Mouse (Mus musculus): ENCODE measurements around the gene 4930544D05Rik. TPM values are rescaled to one million over a fixed set of nuclear protein-coding genes. Genes with fewer than 3 reads are reported as not detected.

The 4930544D05Rik gene
- polyA plus RNA-seq, 1 experiment: not detected

DNA sequence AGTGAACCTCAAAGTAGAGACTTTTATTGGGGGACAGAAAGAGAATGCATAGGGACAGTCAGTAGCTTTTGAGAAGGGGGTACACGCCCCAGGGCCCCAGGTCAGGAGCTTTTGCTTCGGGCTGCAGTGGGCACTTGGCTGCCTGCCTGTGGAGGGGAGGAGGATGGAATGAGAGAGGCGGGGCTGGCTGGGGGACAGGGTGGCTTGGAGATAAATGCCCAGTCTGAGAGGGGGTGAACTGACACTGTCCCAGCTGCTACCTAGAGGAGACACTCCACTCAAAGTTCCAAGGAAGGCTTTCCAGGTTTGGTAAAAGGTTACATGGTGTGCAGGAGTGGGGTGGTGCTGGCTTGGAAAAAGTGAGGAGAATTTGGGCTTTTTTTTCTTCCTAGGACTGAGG is 41.3 kb downstream of the 4930544D05Rik start, which contains the start of gene Eno3:
TSS of gene Eno3 (plus strand) at position 239 of the 400 bp plus-strand sequence.
- TF ChIP-seq TAL1 (IDR thresholded peaks at IDR 0.05; ENCODE audit: low read length) (no peak), GATA1 (IDR thresholded peaks at IDR 0.05; ENCODE audit: low read length) (no peak)
- Histone ChIP-seq H3K4me3 (replicated peaks) (peak within 1 kb of the TSS; percentile 79), H3K9me3 (ENCODE audit: control insufficient read depth, low read length) (no peaks in the 10 kb centered on the region), H3K4me1 (ENCODE audit: control insufficient read depth) (peaks cover 48% of the 10 kb centered on the region), H3K27me3 (ENCODE audit: control insufficient read depth) (peaks cover 16% of the 10 kb centered on the region), H3K36me3 (ENCODE audit: control insufficient read depth) (peaks cover 27% of the 10 kb centered on the region)

DNA sequence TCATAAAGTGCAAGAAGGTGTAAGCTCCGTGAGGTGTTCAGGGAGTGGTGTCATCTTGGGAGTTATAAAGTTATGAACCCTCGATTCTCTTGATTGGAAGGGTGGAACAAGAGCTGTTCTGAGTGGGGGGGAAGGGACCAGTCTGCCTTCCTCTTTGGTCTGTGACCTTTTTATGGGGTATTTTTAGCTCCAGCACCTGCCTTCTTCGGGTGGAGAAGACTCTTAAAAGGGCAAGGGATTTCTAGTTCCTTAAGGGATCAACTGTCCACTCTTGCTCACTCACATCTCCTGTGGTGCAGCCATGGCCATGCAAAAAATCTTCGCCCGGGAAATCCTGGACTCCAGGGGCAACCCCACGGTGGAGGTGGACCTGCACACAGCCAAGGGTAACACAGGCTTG is 41.9 kb downstream of the 4930544D05Rik start:
- Histone ChIP-seq H3K9me3 (ENCODE audit: control insufficient read depth, low read length) (no peaks in the 10 kb centered on the region), H3K36me3 (ENCODE audit: control insufficient read depth) (peaks cover 27% of the 10 kb centered on the region), H3K27me3 (ENCODE audit: control insufficient read depth) (peaks cover 16% of the 10 kb centered on the region), H3K4me3 (replicated peaks) (no peak overlapping the region), H3K4me1 (ENCODE audit: control insufficient read depth) (peaks cover 42% of the 10 kb centered on the region)
- TF ChIP-seq TAL1 (IDR thresholded peaks at IDR 0.05; ENCODE audit: low read length): no peak
- no peak for TF ChIP-seq GATA1 (IDR thresholded peaks at IDR 0.05; ENCODE audit: low read length)

DNA sequence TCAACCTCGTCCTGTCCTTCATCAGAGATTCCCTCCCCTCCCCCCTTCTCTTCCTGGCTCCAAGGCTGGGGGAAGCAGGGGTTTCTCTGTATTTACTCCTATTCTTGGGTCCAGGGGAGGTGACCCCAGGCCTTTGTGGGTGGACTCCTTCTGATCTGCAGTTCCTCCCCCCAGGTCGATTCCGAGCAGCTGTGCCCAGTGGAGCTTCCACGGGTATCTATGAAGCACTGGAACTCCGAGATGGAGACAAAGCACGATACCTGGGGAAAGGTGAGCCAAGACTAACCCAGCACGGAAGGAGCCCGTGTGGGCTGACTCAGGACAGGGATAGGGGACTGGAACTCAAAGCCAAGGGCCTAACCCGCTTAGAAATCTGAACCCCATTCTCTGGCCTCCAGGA is 42.3 kb downstream of the 4930544D05Rik start:
- H3K4me3 ChIP-seq (replicated peaks): no peak overlapping the region
- H3K36me3 ChIP-seq (ENCODE audit: control insufficient read depth): peaks cover 27% of the 10 kb centered on the region
- peaks cover 16% of the 10 kb centered on the region for H3K27me3 ChIP-seq (ENCODE audit: control insufficient read depth)
- peaks cover 38% of the 10 kb centered on the region for H3K4me1 ChIP-seq (ENCODE audit: control insufficient read depth)
- no peaks in the 10 kb centered on the region for H3K9me3 ChIP-seq (ENCODE audit: control insufficient read depth, low read length)
- no peak for TF ChIP-seq TAL1 (IDR thresholded peaks at IDR 0.05; ENCODE audit: low read length)
- TF ChIP-seq GATA1 (IDR thresholded peaks at IDR 0.05; ENCODE audit: low read length): no peak

DNA sequence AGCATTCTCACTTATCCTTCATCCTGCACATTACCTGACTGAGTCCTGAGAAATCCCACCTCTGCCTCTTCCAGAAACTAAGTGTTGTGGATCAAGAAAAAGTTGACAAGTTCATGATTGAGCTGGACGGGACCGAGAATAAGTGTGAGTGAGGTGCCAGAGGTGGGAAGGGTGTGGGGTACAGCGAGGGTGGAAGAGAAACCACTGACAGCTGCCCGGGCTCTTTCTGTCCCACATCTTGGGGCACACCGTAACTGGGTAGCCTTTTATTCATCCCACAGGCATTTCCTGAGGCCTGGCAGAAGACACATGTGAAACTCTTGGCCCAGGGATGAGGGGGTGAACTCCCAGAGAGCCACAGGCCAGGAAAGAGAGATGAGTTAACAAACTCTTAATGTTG is 42.9 kb downstream of the 4930544D05Rik start:
- Histone ChIP-seq H3K4me1 (ENCODE audit: control insufficient read depth) (peaks cover 32% of the 10 kb centered on the region), H3K36me3 (ENCODE audit: control insufficient read depth) (peaks cover 30% of the 10 kb centered on the region), H3K9me3 (ENCODE audit: control insufficient read depth, low read length) (no peaks in the 10 kb centered on the region), H3K27me3 (ENCODE audit: control insufficient read depth) (peaks cover 16% of the 10 kb centered on the region), H3K4me3 (replicated peaks) (no peak overlapping the region)
- TF ChIP-seq GATA1 (IDR thresholded peaks at IDR 0.05; ENCODE audit: low read length) (no peak), TAL1 (IDR thresholded peaks at IDR 0.05; ENCODE audit: low read length) (no peak)

DNA sequence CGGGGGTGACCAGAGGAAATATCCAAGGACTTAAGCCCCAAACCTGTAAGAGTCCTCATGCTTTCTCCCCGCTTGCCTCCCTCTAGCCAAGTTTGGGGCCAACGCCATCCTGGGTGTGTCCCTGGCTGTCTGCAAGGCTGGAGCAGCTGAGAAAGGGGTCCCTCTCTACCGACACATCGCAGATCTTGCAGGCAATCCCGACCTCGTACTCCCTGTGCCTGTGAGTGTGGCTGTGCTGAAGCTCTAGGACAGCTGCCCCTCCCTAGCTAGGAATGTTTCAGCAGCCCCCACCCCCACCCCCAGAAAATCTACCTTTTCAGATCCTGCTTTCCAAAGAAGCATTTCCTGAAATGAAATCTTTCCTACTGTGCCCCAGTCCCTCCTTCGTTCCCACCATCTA is 43.3 kb downstream of the 4930544D05Rik start:
- peaks cover 16% of the 10 kb centered on the region for H3K27me3 ChIP-seq (ENCODE audit: control insufficient read depth)
- H3K4me1 ChIP-seq (ENCODE audit: control insufficient read depth): peaks cover 30% of the 10 kb centered on the region
- peaks cover 34% of the 10 kb centered on the region for H3K36me3 ChIP-seq (ENCODE audit: control insufficient read depth)
- TF ChIP-seq TAL1 (IDR thresholded peaks at IDR 0.05; ENCODE audit: low read length) (no peak), GATA1 (IDR thresholded peaks at IDR 0.05; ENCODE audit: low read length) (no peak)
- no peak overlapping the region for H3K4me3 ChIP-seq (replicated peaks)
- no peaks in the 10 kb centered on the region for H3K9me3 ChIP-seq (ENCODE audit: control insufficient read depth, low read length)

DNA sequence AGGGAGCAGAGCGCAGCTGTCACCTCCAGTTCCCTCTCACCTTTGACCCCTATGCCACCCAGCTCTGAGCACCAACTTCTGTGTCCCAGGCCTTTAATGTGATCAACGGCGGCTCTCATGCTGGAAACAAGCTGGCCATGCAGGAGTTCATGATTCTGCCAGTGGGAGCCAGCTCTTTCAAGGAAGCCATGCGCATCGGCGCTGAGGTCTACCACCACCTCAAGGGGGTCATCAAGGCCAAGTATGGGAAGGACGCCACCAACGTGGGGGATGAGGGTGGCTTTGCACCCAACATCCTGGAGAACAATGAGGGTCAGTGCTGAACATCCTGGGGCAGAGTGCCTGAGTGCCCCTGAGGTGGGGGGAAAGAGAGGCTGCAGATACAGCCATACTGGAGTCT is 44.9 kb downstream of the 4930544D05Rik start:
- Histone ChIP-seq H3K4me3 (replicated peaks) (no peak overlapping the region), H3K36me3 (ENCODE audit: control insufficient read depth) (peaks cover 50% of the 10 kb centered on the region), H3K4me1 (ENCODE audit: control insufficient read depth) (peaks cover 22% of the 10 kb centered on the region), H3K27me3 (ENCODE audit: control insufficient read depth) (peaks cover 15% of the 10 kb centered on the region), H3K9me3 (ENCODE audit: control insufficient read depth, low read length) (no peaks in the 10 kb centered on the region)
- TF ChIP-seq GATA1 (IDR thresholded peaks at IDR 0.05; ENCODE audit: low read length) (no peak), TAL1 (IDR thresholded peaks at IDR 0.05; ENCODE audit: low read length) (no peak)

DNA sequence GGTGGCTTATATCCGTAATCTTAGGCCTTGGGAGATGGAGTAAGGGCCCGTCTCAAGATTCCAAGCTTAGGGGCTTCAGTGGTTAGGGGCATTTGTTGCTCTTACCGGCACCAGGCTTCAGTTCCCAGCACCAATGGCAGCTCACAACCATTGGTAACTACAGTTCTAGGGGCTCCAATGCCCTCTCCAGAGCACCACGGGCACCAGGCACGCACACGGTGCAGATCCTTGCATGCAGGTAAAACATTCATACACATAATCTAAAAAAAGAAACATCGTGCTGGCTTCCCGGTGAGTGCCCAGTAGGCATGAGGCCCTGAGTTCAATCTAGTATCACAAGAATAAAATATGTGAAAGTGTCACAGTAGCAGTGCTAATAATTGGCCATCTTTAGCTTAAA is 47.5 kb downstream of the 4930544D05Rik start:
- Histone ChIP-seq H3K36me3 (ENCODE audit: control insufficient read depth) (peaks cover 67% of the 10 kb centered on the region), H3K4me1 (ENCODE audit: control insufficient read depth) (peaks cover 23% of the 10 kb centered on the region), H3K4me3 (replicated peaks) (no peak overlapping the region), H3K9me3 (ENCODE audit: control insufficient read depth, low read length) (no peaks in the 10 kb centered on the region), H3K27me3 (ENCODE audit: control insufficient read depth) (no peaks in the 10 kb centered on the region)
- no peak for TF ChIP-seq TAL1 (IDR thresholded peaks at IDR 0.05; ENCODE audit: low read length)
- no peak for TF ChIP-seq GATA1 (IDR thresholded peaks at IDR 0.05; ENCODE audit: low read length)

DNA sequence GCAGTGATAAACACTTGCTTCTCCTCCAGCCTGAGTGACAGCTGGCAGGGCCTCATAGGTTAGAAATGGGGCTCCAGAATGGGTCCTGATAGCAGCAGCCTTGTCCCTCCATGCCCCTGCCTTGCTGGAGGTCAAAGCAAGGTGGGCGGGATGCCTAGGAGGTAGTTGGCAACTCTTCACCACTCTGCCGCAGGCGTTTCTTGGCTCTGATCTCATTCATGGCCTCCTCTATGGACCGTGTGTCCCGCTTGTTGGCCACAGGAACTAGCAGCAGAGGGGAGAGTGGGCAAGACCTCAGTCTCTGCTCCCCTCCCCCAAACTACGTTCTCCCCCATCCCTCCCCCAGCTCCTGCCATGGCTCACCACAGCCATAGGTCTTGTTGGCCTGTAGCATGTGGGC is 48.3 kb downstream of the 4930544D05Rik start:
- Histone ChIP-seq H3K4me3 (replicated peaks) (no peak overlapping the region), H3K9me3 (ENCODE audit: control insufficient read depth, low read length) (no peaks in the 10 kb centered on the region), H3K4me1 (ENCODE audit: control insufficient read depth) (peaks cover 27% of the 10 kb centered on the region), H3K36me3 (ENCODE audit: control insufficient read depth) (peaks cover 67% of the 10 kb centered on the region), H3K27me3 (ENCODE audit: control insufficient read depth) (no peaks in the 10 kb centered on the region)
- no peak for TF ChIP-seq TAL1 (IDR thresholded peaks at IDR 0.05; ENCODE audit: low read length)
- no peak for TF ChIP-seq GATA1 (IDR thresholded peaks at IDR 0.05; ENCODE audit: low read length)

DNA sequence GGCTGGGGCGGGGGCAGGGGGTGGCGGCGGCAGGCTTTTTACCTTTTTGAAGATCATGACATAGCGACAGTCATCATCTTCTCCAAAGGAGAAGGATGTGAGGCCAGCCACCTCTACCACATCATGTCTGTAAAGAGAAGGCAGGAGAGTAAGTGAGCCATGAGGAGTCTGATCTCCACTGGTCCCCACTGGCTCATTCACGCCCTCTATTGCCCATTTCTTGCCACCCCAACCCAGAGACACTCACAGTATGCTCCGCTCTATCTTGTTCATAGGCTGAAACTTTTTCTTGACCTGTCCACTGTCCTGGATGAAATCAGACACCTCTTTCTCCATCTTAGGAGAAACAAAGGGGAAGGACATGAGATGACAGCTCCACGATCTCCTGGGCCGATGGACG is 49.1 kb downstream of the 4930544D05Rik start:
- no peak overlapping the region for H3K4me3 ChIP-seq (replicated peaks)
- peaks cover 67% of the 10 kb centered on the region for H3K36me3 ChIP-seq (ENCODE audit: control insufficient read depth)
- TF ChIP-seq TAL1 (IDR thresholded peaks at IDR 0.05; ENCODE audit: low read length): no peak
- TF ChIP-seq GATA1 (IDR thresholded peaks at IDR 0.05; ENCODE audit: low read length): no peak
- H3K27me3 ChIP-seq (ENCODE audit: control insufficient read depth): no peaks in the 10 kb centered on the region
- H3K4me1 ChIP-seq (ENCODE audit: control insufficient read depth): peaks cover 34% of the 10 kb centered on the region
- H3K9me3 ChIP-seq (ENCODE audit: control insufficient read depth, low read length): no peaks in the 10 kb centered on the region

Other genes starting within 250 kb of the 4930544D05Rik start
- gene Pelp1, start 205.8 kb upstream of the 4930544D05Rik start, polyA plus RNA-seq (2012): 2.9 and 3.5 TPM in 2 replicates
- 7.9 and 11.5 TPM in 2 replicates for gene Arrb2, start 183.2 kb upstream of the 4930544D05Rik start, polyA plus RNA-seq (2012)
- 1.1 and 2.3 TPM in 2 replicates for gene Med11, start 163.9 kb upstream of the 4930544D05Rik start, polyA plus RNA-seq (2012)
- gene Zmynd15, start 156.4 kb upstream of the 4930544D05Rik start, polyA plus RNA-seq (2012): 0.02 TPM in 1 of 2 replicates, not detected in the other
- gene Cxcl16, start 155.9 kb upstream of the 4930544D05Rik start, polyA plus RNA-seq (2012): not detected in 2 replicates
- not detected in 2 replicates for gene Tm4sf5, start 110.6 kb upstream of the 4930544D05Rik start, polyA plus RNA-seq (2012)
- not detected in 2 replicates for gene Vmo1, start 101.2 kb upstream of the 4930544D05Rik start, polyA plus RNA-seq (2012)
- 0.10 TPM in 1 of 2 replicates, not detected in the other for gene Gltpd2, start 96.7 kb upstream of the 4930544D05Rik start, polyA plus RNA-seq (2012)
- 27.3 and 29.9 TPM in 2 replicates for gene Psmb6, start 90.5 kb upstream of the 4930544D05Rik start, polyA plus RNA-seq (2012)
- not detected in 2 replicates for gene Gm40193, start 82.9 kb upstream of the 4930544D05Rik start, polyA plus RNA-seq (2012)
- 0.01 TPM in 1 of 2 replicates, not detected in the other for gene Pld2, start 75.8 kb upstream of the 4930544D05Rik start, polyA plus RNA-seq (2012)
- 1.1 and 1.2 TPM in 2 replicates for gene Mink1, start 53.0 kb upstream of the 4930544D05Rik start, polyA plus RNA-seq (2012)
- gene Chrne, start 3.4 kb downstream of the 4930544D05Rik start, polyA plus RNA-seq (2012): 0.06 TPM in 1 of 2 replicates, not detected in the other
- gene Gp1ba, start 23.3 kb downstream of the 4930544D05Rik start, polyA plus RNA-seq (2012): 0.12 TPM in 2 replicates
- gene Rnf167, start 31.4 kb downstream of the 4930544D05Rik start, polyA plus RNA-seq (2012): 24.0 and 33.2 TPM in 2 replicates
- 2.2 and 2.4 TPM in 2 replicates for gene Slc25a11, start 31.6 kb downstream of the 4930544D05Rik start, polyA plus RNA-seq (2012)
- 240 and 308 TPM in 2 replicates for gene Pfn1, start 38.8 kb downstream of the 4930544D05Rik start, polyA plus RNA-seq (2012)
- 0.74 and 0.78 TPM in 2 replicates for gene Eno3, start 41.4 kb downstream of the 4930544D05Rik start, polyA plus RNA-seq (2012)
- gene Spag7, start 53.6 kb downstream of the 4930544D05Rik start, polyA plus RNA-seq (2012): 11.0 and 18.1 TPM in 2 replicates
- gene Camta2, start 72.3 kb downstream of the 4930544D05Rik start, polyA plus RNA-seq (2012): 0.30 and 0.36 TPM in 2 replicates
- gene Inca1, start 84.3 kb downstream of the 4930544D05Rik start, polyA plus RNA-seq (2012): not detected in 2 replicates
- 0.31 and 0.32 TPM in 2 replicates for gene Kif1c, start 84.7 kb downstream of the 4930544D05Rik start, polyA plus RNA-seq (2012)
- gene Zfp3, start 148.4 kb downstream of the 4930544D05Rik start, polyA plus RNA-seq (2012): 0.04 TPM in 1 of 2 replicates, not detected in the other
- not detected in 2 replicates for gene Scimp, start 196.7 kb downstream of the 4930544D05Rik start, polyA plus RNA-seq (2012)
- 0.37 and 0.42 TPM in 2 replicates for gene Rabep1, start 228.9 kb downstream of the 4930544D05Rik start, polyA plus RNA-seq (2012)